Mouse (Mus musculus) gastrocnemius, adult 2 months (tissue): ENCODE measurements around the gene Ppp2r2d. TPM values are rescaled to one million over a fixed set of nuclear protein-coding genes. Genes with fewer than 3 reads are reported as not detected.

ENCODE experiments used
- DNase-seq: peaks from one replicate; pipeline ENCODE4 v3.0.0; 2022
- H3K27ac ChIP-seq: fragments of 200-600 bp; 2 replicates; pipeline ENCODE4 v1.8.1; 2022; ENCODE audit warnings: mild to moderate bottlenecking
- H3K4me3 ChIP-seq: fragments of 200-600 bp; 2 replicates; pipeline ENCODE4 v1.8.1; 2022; ENCODE audit warnings: mild to moderate bottlenecking, moderate library complexity
- CTCF ChIP-seq: fragments of 200-600 bp; IDR thresholded peaks from 2 replicates; pipeline ENCODE4 v1.8.1; 2022; ENCODE audit warnings: antibody characterized with exemption, mild to moderate bottlenecking, moderate library complexity
- intact Hi-C: fragments of 180-260 bp; cut with DNase I; formaldehyde crosslinking; loops from one replicate; pipeline ENCODE4 v1.15.1; 2025
- total RNA-seq, 2 experiments: library from RNA; stranded (reverse); gene quantifications; 2 replicates each; pipeline ENCODE4 v1.2.3; 2021

The Ppp2r2d gene
- total RNA-seq, 2 experiments from 2014 or later = 42.5 to 43.5 TPM

- no peak for DNase-seq
- intact Hi-C loops = loop anchor here (5.0 kb wide), 1 partner anchor 39 kb away; the partner anchor contains the start of gene Bnip3
Observed at GRCm38 (mm10) chr7:138868316-138868715, 22.4 kb downstream of the Ppp2r2d start.

GRCm38 (mm10) chr7:138872956-138873355 lies 27.1 kb downstream of the Ppp2r2d start:
- no peak overlapping the region for H3K4me3 ChIP-seq
- H3K27ac ChIP-seq = 0 out of 2 replicates have a peak overlapping the region, but pooled peaks have one; percentile 5
- no peak for TF ChIP-seq CTCF
- no peak for DNase-seq
- intact Hi-C loops = no loop called here

More at GRCm38 (mm10) chr7:138868316-138868715, 22.4 kb downstream of the Ppp2r2d start:
- no peak overlapping the region for H3K27ac ChIP-seq
- no peak overlapping the region for H3K4me3 ChIP-seq
- no peak for TF ChIP-seq CTCF

GRCm38 (mm10) chr7:138875031-138875430 lies 29.2 kb downstream of the Ppp2r2d start:
- no peak for TF ChIP-seq CTCF
- intact Hi-C loops = no loop called here
- no peak for DNase-seq
- no peak overlapping the region for H3K4me3 ChIP-seq
- H3K27ac ChIP-seq = peak overlapping the region; percentile 75

DNA sequence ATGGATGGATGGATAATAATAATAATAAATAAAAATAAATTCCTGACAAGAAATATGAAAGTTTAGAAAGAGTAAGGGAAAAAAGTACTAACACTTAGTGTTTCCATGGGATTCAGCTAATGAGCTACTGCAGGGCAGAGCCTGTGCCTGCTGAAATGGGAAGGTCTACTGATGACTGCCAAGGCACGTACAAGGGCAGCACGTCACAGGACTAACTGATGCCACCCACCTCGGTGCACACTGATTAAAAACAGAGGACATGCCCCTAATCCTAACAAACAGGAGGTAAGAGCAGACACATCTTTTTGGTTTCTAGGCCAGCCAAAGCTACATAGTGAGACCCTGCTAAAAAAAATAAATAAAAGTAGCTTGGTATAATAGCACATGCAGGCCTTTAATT lies 37.8 kb downstream of the Ppp2r2d start:
- TF ChIP-seq CTCF = no peak
- intact Hi-C loops = no loop called here
- H3K27ac ChIP-seq = no peak overlapping the region
- no peak overlapping the region for H3K4me3 ChIP-seq
- DNase-seq = no peak

- intact Hi-C loops = no loop called here
- no peak overlapping the region for H3K27ac ChIP-seq
Observed at GRCm38 (mm10) chr7:138885365-138886289, 39.7 kb downstream of the Ppp2r2d start.

GRCm38 (mm10) chr7:138898122-138898521 lies 52.2 kb downstream of the Ppp2r2d start:
- no peak for TF ChIP-seq CTCF
- DNase-seq = no peak
- Histone ChIP-seq H3K27ac (peak overlapping the region; percentile 79), H3K4me3 (no peak overlapping the region; the same call in none of the 2 replicates)
- intact Hi-C loops = no loop called here

More at GRCm38 (mm10) chr7:138885365-138886289, 39.7 kb downstream of the Ppp2r2d start:
- DNase-seq = no peak
- no peak for TF ChIP-seq CTCF
- H3K4me3 ChIP-seq = no peak overlapping the region

DNA sequence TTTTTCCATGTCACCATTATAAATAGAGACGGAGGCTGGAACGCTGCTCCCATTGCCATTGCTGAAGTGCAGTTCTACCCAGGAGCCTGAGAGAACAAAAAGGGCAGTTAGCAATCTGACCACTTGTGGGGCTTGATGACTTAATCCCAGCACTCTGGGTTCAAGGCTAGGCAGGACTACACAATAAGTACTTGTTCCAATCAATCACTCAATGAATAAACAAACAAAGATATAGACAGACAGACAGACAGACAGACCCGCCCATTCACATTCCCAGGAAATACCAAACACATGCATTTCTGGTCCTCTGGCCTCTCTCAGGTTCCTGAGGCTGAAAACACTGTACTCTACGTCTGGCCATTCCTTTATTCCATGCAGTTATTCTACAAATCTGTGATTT lies 52.9 kb downstream of the Ppp2r2d start:
- Histone ChIP-seq H3K27ac (peak overlapping the region; percentile 79), H3K4me3 (no peak overlapping the region)
- no peak for DNase-seq
- intact Hi-C loops = no loop called here
- no peak for TF ChIP-seq CTCF

DNA sequence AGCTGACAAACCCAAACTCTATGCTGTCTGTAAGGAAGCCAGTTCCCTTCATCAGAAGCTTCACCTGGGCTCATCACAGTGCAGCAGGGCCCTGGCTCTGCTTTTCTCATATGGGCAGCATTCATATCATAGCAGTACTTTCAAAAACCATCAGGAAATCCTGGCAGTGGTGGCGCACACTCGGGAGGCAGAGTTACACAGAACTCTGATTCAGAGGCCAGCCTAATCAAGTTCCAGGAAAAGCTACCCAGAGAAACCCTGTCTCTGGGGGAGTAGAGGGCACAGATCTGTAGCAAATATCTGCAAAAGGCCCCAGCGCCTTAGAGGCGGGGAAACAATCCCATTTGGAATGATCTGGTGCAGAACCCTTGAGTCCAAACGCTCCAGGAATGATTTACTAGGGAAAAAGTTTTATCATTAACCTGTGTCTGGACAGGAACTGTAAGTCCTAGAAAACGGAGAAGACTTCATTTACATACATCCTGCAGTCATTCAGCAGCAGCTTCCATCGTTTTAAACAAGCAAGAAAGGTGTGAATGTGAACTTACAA lies 58.1 kb downstream of the Ppp2r2d start:
- no peak for TF ChIP-seq CTCF
- peak; percentile 39 for DNase-seq
- intact Hi-C loops = no loop called here
- H3K4me3 ChIP-seq = peak overlapping the region; percentile 35
- peak overlapping the region; percentile 93 for H3K27ac ChIP-seq

GRCm38 (mm10) chr7:138906441-138906840 lies 60.6 kb downstream of the Ppp2r2d start:
- Histone ChIP-seq H3K4me3 (peak overlapping the region; percentile 99), H3K27ac (peak overlapping the region; percentile 93)
- intact Hi-C loops = loop anchor here (5.0 kb wide), 1 partner anchor 39 kb away; no protein-coding TSS in a partner anchor
- no peak for TF ChIP-seq CTCF
- DNase-seq = no peak

- intact Hi-C loops = loop anchor here (5.0 kb wide), 1 partner anchor 40 kb away; no protein-coding TSS in a partner anchor
- Histone ChIP-seq H3K27ac (peak overlapping the region; percentile 93), H3K4me3 (peak overlapping the region; percentile 99)
- DNase-seq = peak; percentile 74
- TF ChIP-seq CTCF = no peak
Observed at GRCm38 (mm10) chr7:138907043-138907442, 61.2 kb downstream of the Ppp2r2d start.

DNA sequence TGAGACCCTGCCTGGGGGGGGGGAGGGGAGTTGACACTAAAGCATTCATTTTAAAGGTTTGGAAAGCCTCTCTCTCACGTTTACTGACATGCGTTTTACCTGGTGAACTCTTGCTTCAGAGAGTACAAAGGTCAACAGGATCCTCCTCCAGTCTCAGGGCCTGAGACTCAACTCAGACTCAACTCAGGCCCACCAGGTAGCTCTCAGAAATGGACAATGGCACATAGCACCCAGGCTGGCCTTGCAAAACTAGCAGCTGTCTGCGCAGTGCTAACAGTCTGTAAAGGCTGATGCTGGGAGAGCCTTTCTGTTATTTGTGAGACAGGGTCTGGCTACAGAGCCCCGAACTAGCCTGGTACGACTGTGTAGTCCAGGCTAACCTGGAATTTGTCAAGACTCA lies 62.1 kb downstream of the Ppp2r2d start:
- Histone ChIP-seq H3K4me3 (peak overlapping the region; percentile 99), H3K27ac (peak overlapping the region; percentile 93)
- DNase-seq = no peak
- TF ChIP-seq CTCF = no peak
- intact Hi-C loops = loop anchor here (2.0 to 5.0 kb wide), 2 partner anchors 41 to 61 kb away; partner anchors contain the start of genes Mapk1ip1 and Ppp2r2d

GRCm38 (mm10) chr7:138908768-138909276 lies 62.9 kb downstream of the Ppp2r2d start:
- Histone ChIP-seq H3K27ac (peak overlapping the region; percentile 93), H3K4me3 (peak overlapping the region; percentile 99)
- no peak for DNase-seq
- TF ChIP-seq CTCF = no peak
- intact Hi-C loops = loop anchor here (2.0 to 5.0 kb wide), 2 partner anchors 42 to 62 kb away; partner anchors contain the start of genes Mapk1ip1 and Ppp2r2d
